Mouse (Mus musculus) liver, embryonic 14.5 days (tissue): Measurements from ENCODE around the gene Arl14. TPM values are rescaled to one million over a fixed set of nuclear protein-coding genes. Genes with fewer than 3 reads are reported as not detected.

ENCODE experiments used
- ATAC-seq: fragments of 200-750 bp; cut with Nextera tagmentation; 2 replicates; pipeline ENCODE4 v1.8.0; 2017; ENCODE audit warnings: moderate number of reproducible peaks, mild to moderate bottlenecking, moderate library complexity; ENCODE audit not compliant: insufficient read depth
- DNase-seq, 3 experiments: peaks; one replicate each; pipeline ENCODE4 v3.0.0-alpha.2; 2012 to 2013; ENCODE audit warnings: low read depth in 3 of 3, low spot score in 3 of 3
- H3K27ac ChIP-seq: fragments of 300-500 bp; sonication (generic); 2 replicates; pipeline ENCODE4 v1.5.1; 2014; ENCODE audit warnings: moderate library complexity, mild to moderate bottlenecking, control low read depth, inconsistent platforms
- H3K27me3 ChIP-seq: fragments of 300-500 bp; sonication (generic); 2 replicates; pipeline ENCODE4 v1.6.1; 2014; ENCODE audit warnings: mild to moderate bottlenecking, low read length, moderate library complexity; ENCODE audit not compliant: control insufficient read depth, insufficient read depth
- H3K36me3 ChIP-seq: fragments of 300-500 bp; sonication (generic); replicated peaks from 2 replicates; pipeline ENCODE4 v1.6.1; 2014; ENCODE audit warnings: low read depth; ENCODE audit not compliant: control insufficient read depth, insufficient read depth
- H3K4me1 ChIP-seq, 2 experiments: fragments of 200-500 bp in 1 of 2; fragments of 300-500 bp in 1 of 2; sonication (generic) in 1 of 2; replicated peaks; 2 replicates each; pipeline ENCODE4 v1.6.1; 2012 to 2014; ENCODE audit warnings: antibody characterized with exemption in 1 of 2, inconsistent platforms in 1 of 2, low read length in 1 of 2; ENCODE audit not compliant: control insufficient read depth in 2 of 2, insufficient read depth in 2 of 2
- H3K4me2 ChIP-seq: fragments of 300-500 bp; sonication (generic); 2 replicates; pipeline ENCODE4 v1.6.1; 2014; ENCODE audit warnings: low read depth, mild to moderate bottlenecking, control low read depth, moderate library complexity
- H3K4me3 ChIP-seq, 2 experiments: fragments of 200-500 bp in 1 of 2; fragments of 300-500 bp in 1 of 2; sonication (generic) in 1 of 2; 2 replicates each; pipeline ENCODE4 v1.5.1; 2012 to 2014; ENCODE audit warnings: low read depth in 2 of 2, low read length in 2 of 2, mild to moderate bottlenecking in 2 of 2, control low read depth in 1 of 2, inconsistent platforms in 1 of 2, moderate library complexity in 1 of 2; ENCODE audit not compliant: insufficient read depth in 1 of 2
- H3K9ac ChIP-seq: fragments of 300-500 bp; sonication (generic); replicated peaks from 2 replicates; pipeline ENCODE4 v1.6.1; 2014; ENCODE audit warnings: mild to moderate bottlenecking, control low read depth, moderate library complexity
- H3K9me3 ChIP-seq: fragments of 300-500 bp; sonication (generic); 2 replicates; pipeline ENCODE4 v1.6.1; 2016; ENCODE audit warnings: low read length, mixed read lengths; ENCODE audit not compliant: control insufficient read depth
- CTCF ChIP-seq: IDR thresholded peaks from 2 replicates; pipeline ENCODE4 v1.5.1; 2016; ENCODE audit warnings: antibody characterized with exemption, low read depth, control low read depth
- EP300 ChIP-seq: IDR thresholded peaks from 2 replicates; pipeline ENCODE4 v1.6.1; 2016; ENCODE audit warnings: antibody characterized with exemption, low read depth
- WGBS: fragments of 180-500 bp; shearing (Covaris S2); extraction: QIAGEN DNeasy Blood & Tissue Kit; methylation state at CpG from one replicate; pipeline ENCODE4 v1.1.7; 2014; ENCODE audit not compliant: insufficient replicate concordance; 5-methylcytosine and 5-hydroxymethylcytosine counted together
- polyA plus RNA-seq, 2 experiments: library from polyadenylated mRNA; depleted of rRNA in 1 of 2; stranded (reverse) in 1 of 2; unstranded in 1 of 2; fragments of >200 nt; fragmentation: Nextera tagmentation in 1 of 2; extraction: Ambion mirVana in 1 of 2; gene quantifications; 2 replicates each; pipeline versions ENCODE4 v1.2.1 to v1.2.3; 2012 to 2014

Gene Arl14
- polyA plus RNA-seq, 2 experiments, result not detected

DNA sequence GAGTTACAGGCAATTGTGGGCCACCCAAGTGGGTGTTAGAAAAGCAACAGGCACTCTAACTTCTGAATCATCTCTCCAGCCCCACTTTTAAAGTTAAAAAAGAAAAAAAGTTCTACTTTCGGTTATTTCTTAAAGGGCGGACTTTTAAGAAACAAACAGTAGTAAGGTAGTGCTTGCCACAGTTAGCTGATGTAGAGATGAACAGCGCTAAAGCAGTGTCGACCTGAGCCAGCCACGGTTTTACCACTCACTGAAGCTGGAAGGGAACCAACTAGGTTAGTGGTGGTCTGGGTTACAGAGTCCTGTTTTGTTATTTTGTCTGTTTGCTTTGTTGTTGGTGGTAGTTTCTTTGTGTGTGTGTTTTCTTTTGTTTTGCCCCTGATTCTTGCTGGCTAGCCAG lies 8.8 kb upstream of the Arl14 start:
- no peak for ATAC-seq

DNA sequence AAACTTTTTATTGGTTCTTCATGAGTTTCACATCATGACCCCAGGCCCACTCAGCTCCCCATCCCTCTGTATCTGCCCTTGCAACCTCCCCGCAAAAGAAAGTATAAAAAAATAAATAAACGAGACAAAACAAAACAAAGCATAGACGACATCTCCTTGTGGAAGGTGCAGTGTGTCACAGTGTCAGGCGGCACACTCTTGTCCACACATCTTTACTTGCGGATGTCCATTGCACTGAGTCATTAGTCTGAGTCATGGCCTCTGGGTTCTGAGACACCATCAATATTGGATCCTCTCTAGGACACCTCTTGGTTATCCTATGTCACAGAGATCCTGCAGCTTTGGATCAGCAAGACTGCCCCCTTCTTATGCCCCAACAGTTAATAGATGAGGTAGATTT lies 7.7 kb upstream of the Arl14 start:
- 80% methylated on average over 5 of the region's 5 CpGs for WGBS
- H3K36me3 ChIP-seq, result no peaks in the 10 kb centered on the region

More for the DNA sequence above, 8.8 kb upstream of the Arl14 start:
- no peak overlapping the region for H3K27ac ChIP-seq
- WGBS, result 53% methylated on average over 5 of the region's 5 CpGs
- no peak overlapping the region for H3K4me2 ChIP-seq
- H3K4me1 ChIP-seq, result no peaks in the 10 kb centered on the region
- no peaks in the 10 kb centered on the region for H3K9me3 ChIP-seq
- H3K9ac ChIP-seq, result no peak overlapping the region
- no peak overlapping the region for H3K4me3 ChIP-seq
- no peak for DNase-seq
- H3K36me3 ChIP-seq, result no peaks in the 10 kb centered on the region
- TF ChIP-seq EP300 (no peak), CTCF (no peak)
- no peaks in the 10 kb centered on the region for H3K27me3 ChIP-seq

DNA sequence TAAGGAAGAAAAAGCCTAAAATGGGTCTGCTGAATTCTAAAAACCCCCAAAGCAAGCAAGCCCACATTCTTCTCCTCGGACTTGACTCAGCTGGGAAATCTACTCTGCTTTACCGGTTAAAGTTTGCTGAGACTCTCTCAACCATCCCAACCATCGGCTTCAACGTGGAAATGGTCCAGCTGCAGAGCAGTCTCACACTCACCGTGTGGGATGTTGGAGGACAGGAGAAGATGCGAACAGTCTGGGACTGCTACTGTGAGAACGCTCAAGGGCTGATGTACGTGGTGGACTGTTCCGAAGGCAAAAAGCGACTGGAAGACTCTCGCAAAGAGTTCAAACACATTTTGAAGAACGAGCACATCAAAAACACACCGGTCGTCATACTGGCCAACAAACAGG lies 282 bp downstream of the Arl14 start:
- Histone ChIP-seq H3K27me3 (no peaks in the 10 kb centered on the region), H3K36me3 (no peaks in the 10 kb centered on the region), H3K4me2 (no peak overlapping the region), H3K4me3 (no peak overlapping the region), H3K27ac (no peak overlapping the region), H3K9me3 (no peaks in the 10 kb centered on the region), H3K9ac (no peak overlapping the region), H3K4me1 (no peaks in the 10 kb centered on the region)
- TF ChIP-seq EP300, result no peak
- no peak for TF ChIP-seq CTCF
- WGBS, result 78% methylated on average over 14 of the region's 14 CpGs
- ATAC-seq, result no peak
- DNase-seq, result no peak

More for the DNA sequence above, 7.7 kb upstream of the Arl14 start:
- no peak for DNase-seq
- H3K27ac ChIP-seq, result no peak overlapping the region
- no peaks in the 10 kb centered on the region for H3K27me3 ChIP-seq
- H3K4me1 ChIP-seq, result no peaks in the 10 kb centered on the region
- no peak overlapping the region for H3K4me3 ChIP-seq
- H3K9ac ChIP-seq, result no peak overlapping the region
- ATAC-seq, result no peak
- H3K4me2 ChIP-seq, result no peak overlapping the region
- TF ChIP-seq EP300 (no peak), CTCF (no peak)
- H3K9me3 ChIP-seq, result no peaks in the 10 kb centered on the region

DNA sequence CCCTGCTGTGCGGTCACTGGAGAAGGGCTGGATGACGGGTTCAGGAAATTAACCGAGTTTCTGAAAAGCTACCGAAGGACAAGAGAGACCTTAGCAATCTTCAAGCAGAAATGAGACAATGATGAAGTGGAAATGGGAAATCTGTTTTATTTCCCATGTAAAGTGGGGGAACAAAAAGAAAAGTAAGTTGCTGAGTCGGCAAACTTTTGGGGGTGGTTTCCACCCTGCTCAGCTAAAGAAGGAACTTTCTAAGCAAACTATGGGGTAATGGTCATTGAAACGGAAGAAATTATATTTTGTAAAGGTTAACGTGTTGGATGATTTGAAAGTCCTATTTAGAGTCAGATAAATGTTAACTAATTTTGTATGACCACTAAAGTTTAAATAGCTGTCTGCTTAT lies 768 bp downstream of the Arl14 start:
- Histone ChIP-seq H3K9me3 (no peaks in the 10 kb centered on the region), H3K4me2 (no peak overlapping the region), H3K9ac (no peak overlapping the region), H3K36me3 (no peaks in the 10 kb centered on the region), H3K27me3 (no peaks in the 10 kb centered on the region), H3K4me1 (no peaks in the 10 kb centered on the region), H3K4me3 (no peak overlapping the region), H3K27ac (no peak overlapping the region)
- ATAC-seq (no peak), DNase-seq (no peak)
- 70% methylated on average over 7 of the region's 7 CpGs for WGBS
- no peak for TF ChIP-seq CTCF
- TF ChIP-seq EP300, result no peak

DNA sequence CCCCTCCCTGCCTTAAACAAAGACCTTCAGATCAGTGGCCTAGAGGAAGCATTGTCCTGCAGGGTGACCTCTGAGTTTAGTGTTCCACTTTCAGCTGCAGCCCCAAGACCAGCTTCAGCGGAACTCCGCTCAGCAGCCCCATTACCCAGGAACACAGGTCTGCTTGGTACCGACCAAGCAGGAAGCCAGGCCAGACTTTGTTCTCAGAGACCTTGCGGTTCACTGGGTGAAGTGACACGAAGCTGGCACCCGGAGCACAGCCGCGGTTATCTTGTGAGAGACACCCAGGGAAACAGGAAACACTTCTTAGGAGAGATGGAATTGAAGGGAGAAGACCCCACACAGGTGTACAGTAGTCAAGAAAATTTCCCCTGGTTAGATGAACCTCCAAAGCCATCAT lies 1.4 kb downstream of the Arl14 start:
- H3K9me3 ChIP-seq, result no peaks in the 10 kb centered on the region
- 47% methylated on average over 8 of the region's 8 CpGs for WGBS
- H3K27ac ChIP-seq, result no peak overlapping the region
- H3K36me3 ChIP-seq, result no peaks in the 10 kb centered on the region
- H3K27me3 ChIP-seq, result no peaks in the 10 kb centered on the region
- ATAC-seq (no peak), DNase-seq (no peak)
- H3K4me1 ChIP-seq, result no peaks in the 10 kb centered on the region
- H3K9ac ChIP-seq, result no peak overlapping the region
- no peak overlapping the region for H3K4me3 ChIP-seq
- H3K4me2 ChIP-seq, result no peak overlapping the region
- TF ChIP-seq EP300, result no peak
- TF ChIP-seq CTCF, result no peak
